Mouse (Mus musculus) kidney, postnatal 36 days (tissue): Measurements from ENCODE around the gene Pde7b.

Experiments
- DNase-seq, 2 experiments: peaks; one replicate each; pipeline ENCODE4 v3.0.0; 2021 to 2022; ENCODE audit warnings: mixed read lengths in 2 of 2

Pde7b gene

DNA sequence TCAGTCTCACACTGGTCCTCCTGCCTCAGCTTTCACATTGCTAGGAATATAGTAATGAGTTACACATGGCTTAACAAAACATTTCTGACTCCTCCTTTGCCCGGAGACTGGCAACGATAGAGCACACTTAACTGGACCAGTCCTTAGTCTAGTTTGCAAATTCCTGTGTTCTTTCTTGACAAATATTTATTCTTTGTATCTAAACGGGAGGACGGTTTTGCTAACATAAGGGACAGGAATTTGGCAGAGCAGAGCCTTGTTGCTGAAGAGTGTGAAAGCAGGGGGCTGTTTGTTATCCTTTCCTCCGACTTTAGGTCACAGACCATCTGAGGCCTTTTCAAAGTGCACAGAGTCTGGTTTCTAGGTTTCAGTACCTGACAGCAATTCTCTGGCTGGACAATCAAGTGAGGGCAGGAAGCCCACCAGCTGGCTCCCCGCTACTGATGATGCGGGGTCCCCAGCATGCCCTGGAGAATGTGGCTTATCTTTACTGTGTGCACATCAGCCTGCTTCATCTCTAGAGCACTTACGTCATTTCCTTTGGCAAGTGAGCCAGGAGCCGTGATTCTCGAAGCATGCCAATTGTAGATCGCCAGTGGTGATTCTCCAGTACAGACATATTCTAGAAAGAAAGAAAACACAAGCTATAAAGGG, 306.5 kb downstream of the Pde7b start:
- DNase-seq, result no peak

DNA sequence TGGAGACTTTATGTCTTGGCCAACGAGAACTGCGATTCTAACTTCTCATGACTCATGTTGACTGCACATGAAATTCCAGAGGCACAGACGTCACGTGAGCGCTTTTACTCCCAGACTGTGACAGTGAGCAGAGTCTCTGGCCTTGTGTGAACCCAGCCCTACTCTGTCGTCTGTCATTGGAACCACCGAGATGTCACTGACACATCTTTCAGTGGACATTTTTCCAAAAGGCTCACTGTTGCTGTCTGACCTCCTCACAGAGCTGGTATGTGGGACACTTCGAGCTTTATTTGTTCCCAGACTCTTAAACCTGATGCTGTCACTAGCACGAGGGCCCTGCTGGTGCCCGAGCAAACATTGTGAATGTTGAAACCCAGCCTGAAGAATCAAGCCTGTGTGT, 315.7 kb downstream of the Pde7b start:
- DNase-seq, result no peak

- no peak for DNase-seq
Observed at GRCm38 (mm10) chr10:20408336-20408735, 316.5 kb downstream of the Pde7b start.

DNA sequence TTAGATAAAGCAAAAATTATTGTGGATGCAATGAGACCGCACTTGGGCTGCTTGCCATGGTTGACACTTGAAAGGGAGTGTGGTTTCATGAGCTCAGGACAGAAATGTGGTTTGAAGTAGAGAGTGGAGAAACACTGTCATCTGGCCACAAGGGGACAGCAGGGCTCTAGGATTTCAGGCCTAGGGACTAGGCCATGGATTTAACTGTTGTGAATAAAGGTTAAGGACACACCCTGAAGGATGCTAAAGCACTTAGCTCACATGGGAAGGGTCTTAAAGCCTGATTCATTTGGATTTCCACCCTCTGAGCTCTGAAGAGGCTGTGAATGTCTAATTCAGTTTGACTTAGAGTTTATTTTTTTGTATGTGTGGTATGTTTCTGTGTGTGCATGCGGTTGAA, 319.4 kb downstream of the Pde7b start:
- DNase-seq, result peak; percentile 39 to 75

DNA sequence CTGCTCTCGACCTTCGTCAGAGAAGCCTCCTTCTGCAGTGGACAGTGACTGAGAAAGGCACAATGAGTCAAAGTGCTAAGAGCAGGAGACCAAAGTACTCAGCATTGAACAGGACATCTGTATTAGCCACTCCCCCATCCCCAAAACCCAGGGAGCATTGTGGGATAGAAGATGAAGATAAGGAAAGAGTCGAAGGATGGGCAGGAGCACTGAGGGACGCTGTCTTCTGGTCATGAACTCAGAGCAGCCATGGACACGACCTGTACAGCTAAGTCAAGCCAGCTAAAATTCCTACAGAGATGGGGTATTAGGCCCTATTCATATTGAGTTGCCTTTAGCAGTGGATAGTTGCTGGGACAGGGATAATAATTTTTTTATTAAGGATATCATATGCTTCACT, 321.9 kb downstream of the Pde7b start:
- DNase-seq, result no peak

DNA sequence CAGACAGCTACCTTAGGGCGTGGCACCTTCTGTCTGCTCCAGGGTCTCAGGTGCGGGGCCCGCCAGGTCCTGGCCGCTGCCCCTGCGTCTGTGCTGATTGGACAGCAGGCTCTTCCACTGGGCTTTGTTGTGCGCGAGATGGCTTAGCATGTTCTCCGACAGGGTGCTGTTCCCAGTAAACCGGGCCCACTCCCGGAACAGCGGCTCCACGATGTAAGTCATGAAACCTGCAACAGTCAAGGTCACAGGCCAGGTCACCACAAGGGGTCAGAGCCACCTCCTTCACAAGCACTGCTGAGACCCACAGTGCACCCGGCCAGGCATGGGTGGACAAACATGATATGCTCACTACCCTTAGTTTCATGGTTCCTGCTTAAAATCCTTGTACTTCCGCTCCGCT, 324.5 kb downstream of the Pde7b start:
- no peak for DNase-seq

DNA sequence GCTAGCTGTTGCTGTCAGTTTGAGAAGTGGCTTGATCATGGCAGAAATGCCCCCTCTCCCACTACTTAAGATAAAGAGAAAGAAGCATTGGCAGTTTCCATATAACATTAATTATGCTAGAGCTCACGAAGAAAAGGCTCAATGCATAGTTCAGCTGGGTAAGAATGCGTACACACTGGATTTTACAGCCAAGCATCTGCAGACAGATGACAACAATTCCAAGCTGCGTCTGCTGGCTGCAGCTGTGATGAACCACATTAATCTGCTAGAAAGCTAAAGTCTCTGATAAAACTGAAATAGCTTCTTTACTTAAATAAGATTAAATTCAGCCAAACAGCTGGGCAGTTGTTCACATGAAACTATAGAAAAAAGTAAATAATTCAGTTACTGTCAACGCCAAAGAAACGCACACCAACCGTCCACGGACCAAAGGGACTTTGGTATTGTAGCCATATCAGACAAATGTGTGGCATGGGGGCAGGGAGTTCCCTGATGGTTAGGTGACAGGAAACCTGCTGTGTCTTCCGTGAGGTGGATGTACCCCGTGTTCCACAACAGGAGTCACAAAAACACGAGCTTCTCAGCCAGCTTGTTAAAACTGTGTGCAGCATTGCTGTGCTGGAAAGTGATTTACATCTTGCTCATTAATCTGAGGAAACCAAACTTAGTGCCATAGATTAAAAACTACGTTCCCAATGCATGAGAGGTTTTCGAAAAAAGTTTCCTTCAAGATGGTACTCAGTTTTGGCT, 326.1 kb downstream of the Pde7b start:
- DNase-seq, result no peak

- no peak for DNase-seq
Observed at GRCm38 (mm10) chr10:20398224-20398623, 326.7 kb downstream of the Pde7b start.

DNA sequence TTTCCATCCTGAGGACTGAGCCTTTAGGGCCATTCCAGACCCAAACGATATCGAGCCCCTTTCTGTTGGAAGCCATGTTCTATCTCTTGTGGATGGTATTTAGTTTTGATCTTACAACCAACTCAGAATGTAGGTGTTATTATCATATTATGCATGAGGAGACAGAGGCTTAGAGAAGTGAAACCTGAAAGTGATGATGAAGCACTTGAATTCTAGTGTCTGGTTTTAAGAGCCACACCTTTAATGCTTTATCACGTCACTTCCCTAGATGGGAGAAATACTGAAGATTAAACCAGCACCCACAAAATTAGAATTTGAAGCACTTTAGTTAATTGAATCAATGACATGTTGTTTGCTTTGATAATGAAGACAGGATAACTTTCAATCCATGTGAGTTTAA, 329.1 kb downstream of the Pde7b start:
- no peak for DNase-seq

- DNase-seq, result no peak
Observed at GRCm38 (mm10) chr10:20394815-20395214, 330.1 kb downstream of the Pde7b start.

DNA sequence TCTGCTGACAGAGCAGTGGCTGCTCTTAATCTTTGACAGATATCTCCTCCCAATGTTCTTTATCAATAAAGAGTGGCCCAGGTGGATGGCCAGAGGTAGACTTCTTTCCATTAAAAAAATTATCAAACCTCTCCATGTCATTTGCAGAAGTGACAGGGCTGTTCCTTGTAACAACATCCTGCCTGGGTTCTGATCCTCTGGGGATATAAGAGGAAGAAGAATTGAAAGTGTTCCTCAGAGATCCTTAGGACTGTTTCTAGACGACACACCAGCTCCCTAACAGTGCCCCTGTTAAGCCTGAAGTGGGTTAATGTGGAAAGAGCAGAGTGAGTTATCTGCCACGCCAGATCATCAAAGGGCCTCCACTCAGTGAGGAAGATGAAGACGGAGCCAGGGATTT, 334.3 kb downstream of the Pde7b start:
- DNase-seq, result no peak

- DNase-seq, result no peak
Observed at GRCm38 (mm10) chr10:20382807-20383419, 342.0 kb downstream of the Pde7b start.

DNA sequence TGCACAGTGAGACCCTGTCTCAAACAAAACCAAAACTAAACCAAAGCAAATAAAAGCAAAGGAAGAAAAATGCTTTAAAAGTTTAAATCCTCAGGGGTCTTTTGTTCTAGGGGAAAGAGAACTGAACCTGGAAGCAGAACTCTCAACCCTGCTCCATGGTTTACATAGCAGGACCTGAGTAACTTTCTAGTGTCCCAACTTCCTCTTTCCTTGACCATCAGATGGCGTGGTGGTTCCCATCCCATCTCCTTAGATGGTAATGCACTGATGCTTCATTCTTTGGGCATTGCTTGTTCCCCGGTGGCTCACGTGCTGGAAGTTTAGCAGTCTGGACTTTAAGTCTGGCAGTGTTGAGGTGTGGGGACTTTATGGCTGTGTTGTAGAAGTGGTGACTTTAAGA, 343.5 kb downstream of the Pde7b start:
- DNase-seq, result no peak

GRCm38 (mm10) chr10:20380798-20381197, 344.1 kb downstream of the Pde7b start:
- DNase-seq, result no peak

DNA sequence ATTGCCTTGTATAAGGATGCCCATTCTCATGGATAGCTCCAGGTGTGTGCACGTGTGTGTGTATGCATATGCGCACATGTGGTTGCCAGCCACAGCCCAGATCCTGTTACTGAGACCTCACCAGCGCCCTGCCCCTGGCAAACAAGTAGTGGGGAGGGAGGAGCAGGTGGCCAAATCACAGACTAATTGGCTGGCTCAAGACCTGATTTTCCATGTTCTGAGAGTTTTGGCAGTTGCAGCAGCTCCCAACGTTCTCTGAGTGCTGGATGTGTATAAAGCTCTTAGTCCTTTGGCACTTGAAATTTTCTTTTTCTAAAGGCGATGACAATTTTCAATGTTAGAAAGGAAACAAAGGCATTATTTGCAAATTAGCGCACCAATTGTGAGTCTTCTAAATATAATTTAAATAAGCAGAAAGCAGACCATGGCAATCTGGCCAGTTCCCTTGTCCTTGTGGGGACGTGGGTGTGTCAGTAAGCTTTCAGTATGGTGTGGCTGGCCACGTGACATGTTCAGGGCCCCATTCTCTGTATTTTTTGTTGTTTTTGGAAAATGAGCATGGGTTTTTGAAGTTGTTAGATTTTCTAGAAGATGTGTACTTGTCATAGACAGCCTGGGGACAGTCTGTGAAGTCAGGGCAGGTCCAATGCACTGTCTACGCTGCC, 345.7 kb downstream of the Pde7b start:
- no peak for DNase-seq

DNA sequence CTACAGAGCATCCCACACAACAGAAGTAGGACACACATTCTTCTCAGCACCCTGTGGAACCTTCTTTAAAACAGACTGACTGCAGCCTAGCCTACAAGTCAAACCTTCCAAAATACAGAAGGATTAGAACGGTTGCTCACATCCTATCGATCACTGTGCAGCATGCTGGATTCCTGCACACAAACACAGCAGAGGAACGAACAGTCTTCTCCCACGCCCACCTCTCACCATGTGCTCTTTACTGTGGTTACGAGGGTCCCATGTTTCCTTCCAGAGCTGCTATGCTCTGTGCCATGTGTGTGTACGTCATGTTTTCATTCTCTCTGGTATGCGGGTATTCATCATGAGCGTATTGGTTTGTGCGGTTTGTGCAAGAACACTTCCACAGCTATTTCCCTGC, 347.3 kb downstream of the Pde7b start:
- no peak for DNase-seq

- peak in 1 of 2 experiments; percentile 16 for DNase-seq
Observed at GRCm38 (mm10) chr10:20372046-20372445, 352.8 kb downstream of the Pde7b start.

DNA sequence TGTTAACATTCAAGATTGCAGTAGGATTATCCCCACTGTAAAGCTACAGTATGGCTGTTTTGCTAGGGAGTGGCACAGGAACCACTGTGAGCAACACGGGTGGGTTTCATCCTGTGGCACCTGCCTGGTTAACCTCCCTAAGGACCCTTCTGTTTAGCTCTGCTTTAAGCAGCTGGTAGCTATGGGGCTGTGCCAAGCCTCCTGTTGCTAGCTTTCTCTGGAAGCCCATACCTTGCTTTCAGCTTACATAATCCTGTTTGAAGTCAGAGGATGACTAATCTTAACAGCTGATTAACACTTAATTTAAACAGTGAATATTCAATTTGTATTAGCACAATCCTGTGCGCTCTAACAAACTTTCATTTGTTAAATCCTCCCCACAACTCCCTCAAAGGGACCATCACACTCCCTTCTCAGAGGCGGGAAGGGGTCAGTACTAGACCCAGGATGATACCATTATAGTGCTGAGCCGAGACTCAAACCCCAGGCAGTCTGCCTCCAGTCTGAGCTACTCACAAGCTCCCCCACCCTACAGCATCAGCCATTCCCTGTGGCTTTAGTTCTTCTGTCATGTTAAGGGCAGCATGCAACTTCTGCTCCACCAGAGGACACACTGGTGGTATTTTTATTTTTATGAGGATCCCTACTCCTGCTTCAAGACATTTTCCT, 362.3 kb downstream of the Pde7b start:
- no peak for DNase-seq

DNA sequence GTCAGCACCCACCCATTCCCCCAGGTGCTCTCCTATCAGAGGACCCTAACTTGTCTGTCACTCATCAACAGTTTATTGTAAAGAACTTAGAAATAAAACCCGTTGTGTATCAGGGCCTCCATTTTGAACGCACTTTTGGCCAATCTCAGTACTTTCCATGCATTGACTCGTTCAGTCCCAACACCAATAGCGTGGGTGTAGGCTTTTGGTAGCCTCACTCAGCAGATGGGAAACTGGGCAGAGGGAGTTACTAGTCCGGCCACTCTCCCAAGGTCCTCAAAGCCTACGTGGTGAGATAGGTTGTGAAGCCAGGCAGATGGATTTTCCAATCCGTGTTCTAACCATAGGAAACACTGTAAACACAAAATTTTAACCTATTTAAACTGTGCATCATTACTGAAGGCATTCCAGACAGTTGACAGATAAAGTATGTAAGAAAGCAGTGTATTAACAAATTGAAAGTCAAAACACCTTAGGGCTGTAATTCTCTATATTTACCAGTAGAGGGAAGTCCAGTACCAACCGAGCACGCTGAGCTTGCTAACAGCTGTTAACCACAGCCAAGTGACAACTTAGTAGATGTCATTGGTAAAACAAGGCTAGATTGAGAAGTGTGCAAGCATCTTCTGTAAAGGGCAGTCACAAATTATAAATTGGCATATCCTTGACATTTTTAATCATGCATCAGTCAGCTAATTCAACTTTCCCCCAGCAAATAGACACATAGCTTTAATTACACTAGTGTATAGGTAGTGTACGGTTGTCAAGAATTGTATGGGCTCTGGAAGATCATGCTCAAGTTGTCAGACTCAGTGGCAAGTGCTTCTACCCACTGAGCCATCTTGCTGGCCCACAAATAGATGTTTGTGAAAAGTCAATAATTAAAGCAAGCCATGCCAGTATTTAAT, 363.1 kb downstream of the Pde7b start:
- peak; percentile 17 to 21 for DNase-seq

DNA sequence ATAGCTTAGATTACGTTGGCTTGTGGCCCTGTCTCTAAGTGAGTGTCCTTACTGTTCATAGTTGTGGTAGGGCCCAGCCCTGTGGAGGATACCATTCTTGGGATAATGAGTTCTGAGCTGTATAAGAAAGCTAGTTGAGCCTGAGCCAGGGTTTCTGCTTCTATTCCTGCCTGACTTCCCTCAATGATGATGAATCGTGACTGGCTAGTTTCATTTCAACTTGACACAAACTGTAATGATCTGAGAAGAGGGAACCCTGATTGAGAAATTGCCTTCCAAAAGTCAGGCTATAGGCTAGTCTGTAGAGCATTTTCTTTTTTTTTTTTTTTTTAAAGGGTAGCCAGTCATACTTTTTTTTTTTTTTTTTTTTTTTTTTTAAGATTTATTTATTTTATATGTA, 376.0 kb downstream of the Pde7b start:
- DNase-seq, result no peak
